Mouse (Mus musculus): Measurements from ENCODE around the gene Mageh1.
"Not testable (repeated sequence)": the region's sequence is repeated elsewhere in the genome, so short reads cannot be mapped to it uniquely, and the experiment has no call there.

Mageh1 gene

DNA sequence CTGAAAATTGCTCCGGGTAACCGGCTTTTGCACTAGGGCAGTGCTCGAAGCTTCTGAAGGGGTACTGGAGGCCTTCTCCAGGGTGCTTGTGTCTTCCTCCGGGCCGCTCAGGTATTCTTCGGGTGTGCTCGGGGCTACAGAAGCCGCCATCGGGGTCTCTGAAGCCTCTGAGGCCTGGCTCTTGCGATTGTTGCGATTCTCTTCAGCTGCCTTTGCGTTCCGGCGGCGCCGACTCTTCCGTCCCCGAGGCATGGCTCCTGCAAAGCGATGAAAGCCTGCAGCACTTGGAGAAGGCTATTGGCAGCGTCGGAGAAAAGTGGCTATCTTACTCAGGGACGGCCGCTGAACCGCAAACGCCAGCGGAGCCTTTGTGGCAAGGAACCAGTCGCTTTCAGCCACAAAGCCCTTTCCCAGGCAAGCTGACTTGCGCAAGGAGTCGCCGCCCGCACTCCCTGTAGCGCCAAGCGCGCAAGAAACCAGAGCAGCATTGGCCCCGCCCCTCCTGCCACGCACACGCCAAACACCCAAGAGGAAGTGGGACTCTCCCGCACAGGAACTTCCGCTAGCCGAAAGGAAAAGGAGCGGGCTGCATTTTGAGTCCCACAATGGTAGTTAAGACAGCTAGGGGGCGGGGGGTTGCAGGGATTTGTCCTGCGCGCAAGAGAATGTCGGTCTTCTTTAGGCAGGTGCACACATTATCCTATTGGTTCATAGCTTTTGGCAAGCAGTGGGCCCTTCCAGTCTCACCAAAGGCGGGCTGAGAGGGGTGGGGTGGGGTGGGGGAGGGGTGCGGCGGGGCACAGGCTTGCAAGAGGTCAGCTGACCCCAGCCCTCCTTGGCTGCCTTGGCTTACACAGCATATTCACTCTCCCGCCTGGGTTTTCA is at the start of gene Mageh1:
Mageh1 (minus strand) TSS at position 489 of the 885 bp plus-strand sequence.
- peak; percentile 80 to 83 for DNase-seq (ENCODE audit: low spot score in 2 of 2)

- DNase-seq (ENCODE audit: low spot score in 2 of 2) = not testable (repeated sequence)
Measured at GRCm38 (mm10) chrX:153037972-153038744, 783 bp upstream of the Mageh1 start.

- not testable (repeated sequence) for DNase-seq (ENCODE audit: low spot score in 2 of 2)
Measured at GRCm38 (mm10) chrX:153031547-153031946, 5.8 kb downstream of the Mageh1 start.

DNA sequence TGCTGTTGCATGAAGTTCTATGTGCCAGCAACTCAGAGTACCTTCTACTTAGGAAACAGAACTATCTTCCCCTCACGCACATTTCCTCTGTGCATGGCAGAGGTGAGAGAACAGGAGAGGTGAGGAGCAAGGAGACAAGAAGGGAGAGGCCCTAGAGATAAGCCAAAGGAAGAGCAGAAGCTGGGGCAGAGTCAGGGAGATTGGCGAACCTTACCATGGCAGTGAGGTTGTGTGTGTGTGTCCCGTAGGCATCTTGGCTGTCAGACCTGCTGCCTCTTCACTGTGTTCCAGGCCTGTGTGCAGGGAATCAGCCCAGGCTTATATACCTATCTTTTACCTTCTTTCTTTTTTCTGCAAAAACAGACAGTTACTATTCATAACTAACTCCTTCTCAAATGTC is 11.7 kb downstream of the Mageh1 start:
- not testable (repeated sequence) for DNase-seq (ENCODE audit: low spot score in 2 of 2)

DNA sequence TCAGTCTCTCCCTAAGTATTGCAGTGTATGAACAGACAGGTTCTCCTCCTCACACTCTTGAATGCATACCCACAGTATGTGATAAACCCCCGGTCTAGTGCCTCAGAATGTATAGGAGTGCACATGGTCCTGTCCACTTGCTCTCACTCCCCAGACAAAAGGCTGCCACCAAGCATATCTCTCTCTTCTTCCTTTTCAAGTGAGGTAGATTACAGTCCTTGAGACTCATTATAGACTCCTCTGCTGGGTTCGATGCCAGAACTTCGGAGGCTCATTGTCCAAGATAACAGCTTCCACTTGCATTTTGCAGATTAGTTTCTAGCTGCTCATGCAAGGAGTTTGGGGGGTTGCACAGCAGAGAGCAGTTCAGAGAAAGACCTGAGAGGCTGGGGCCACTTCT is 12.1 kb downstream of the Mageh1 start:
- not testable (repeated sequence) for DNase-seq (ENCODE audit: low spot score in 2 of 2)

DNA sequence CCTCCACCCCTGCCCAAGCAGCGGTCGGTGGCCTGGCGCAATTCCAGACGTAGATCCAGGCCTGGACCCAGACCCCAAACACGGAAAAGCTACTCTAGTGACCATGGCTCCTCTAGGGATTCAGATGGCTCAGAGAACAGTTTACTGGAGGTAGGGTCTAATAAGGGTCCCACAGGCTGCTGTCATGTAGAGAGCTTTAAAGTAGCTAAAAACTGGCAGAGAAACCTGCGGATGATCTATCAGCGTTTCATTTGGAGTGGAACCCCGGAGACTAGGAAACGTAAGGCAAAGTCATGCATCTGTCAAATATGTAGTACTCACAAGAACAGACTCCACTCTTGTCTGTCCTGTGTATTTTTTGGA is 29.7 kb downstream of the Mageh1 start:
- peak in 1 of 2 experiments; percentile 3 for DNase-seq (ENCODE audit: low spot score in 2 of 2)

- DNase-seq (ENCODE audit: low spot score in 2 of 2) = peak; percentile 18 to 20
Measured at GRCm38 (mm10) chrX:153007021-153007684, 30.2 kb downstream of the Mageh1 start.

DNA sequence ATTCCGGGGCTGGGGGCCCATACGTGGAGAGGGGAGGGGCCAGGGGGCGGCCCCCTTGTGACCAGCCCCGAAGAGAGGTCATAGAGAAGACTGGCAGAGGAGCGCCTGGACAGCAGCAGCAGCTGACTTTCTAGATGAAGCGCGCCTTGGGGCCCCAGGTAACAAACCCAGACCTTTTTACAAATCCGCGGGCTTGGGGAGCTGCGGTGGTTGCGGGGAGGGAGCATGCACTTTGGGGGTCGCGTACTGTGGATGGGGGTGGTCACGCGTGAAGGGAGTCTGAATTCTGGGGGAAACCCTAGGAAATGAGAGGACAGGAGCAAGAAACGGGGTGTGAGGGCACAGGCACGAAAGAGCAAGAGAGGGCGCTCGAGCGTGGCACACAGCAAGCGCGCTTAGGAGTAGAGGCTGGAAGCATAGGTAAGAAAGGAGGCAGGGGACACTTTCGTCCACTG is 31.0 kb downstream of the Mageh1 start, which contains the start of gene Usp51:
Usp51 (plus strand) TSS at position 83 of the 455 bp plus-strand sequence.
- peak; percentile 30 to 48 for DNase-seq (ENCODE audit: low spot score in 2 of 2)

- DNase-seq (ENCODE audit: low spot score in 2 of 2) = not testable (repeated sequence)
Measured at GRCm38 (mm10) chrX:152996105-152996504, 41.3 kb downstream of the Mageh1 start.

DNA sequence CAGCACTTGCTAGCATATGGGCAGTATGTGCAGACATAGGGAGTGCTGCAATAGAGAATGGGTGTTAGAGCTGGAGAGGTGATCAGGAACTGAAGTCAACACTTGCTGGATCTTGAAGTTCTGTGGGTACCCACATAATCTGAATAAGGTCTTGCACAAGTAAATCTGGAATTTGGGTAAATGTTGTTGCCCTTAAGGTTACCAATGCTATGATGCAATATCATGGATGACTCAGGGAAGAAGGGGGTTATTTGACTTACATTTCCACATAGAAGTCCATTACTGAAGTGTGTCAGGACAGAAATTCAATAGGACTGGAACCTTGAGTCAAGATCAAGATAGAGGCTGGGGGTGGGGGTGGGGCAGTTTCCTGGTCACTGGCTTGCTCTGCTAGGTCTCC is 47.5 kb downstream of the Mageh1 start:
- not testable (repeated sequence) for DNase-seq (ENCODE audit: low spot score in 2 of 2)

All from right cerebral cortex, adult 2 months (tissue).